Mouse (Mus musculus) layer of hippocampus, adult 9-11 months (tissue): Measurements from ENCODE around the gene Rab11fip4.

Source experiments
- DNase-seq: peaks from one replicate; pipeline ENCODE4 v3.0.0; 2022

Rab11fip4 gene

GRCm38 (mm10) chr11:79714743-79715110 is 123.7 kb downstream of the Rab11fip4 start:
- DNase-seq, result no peak

GRCm38 (mm10) chr11:79715316-79715715 is 124.3 kb downstream of the Rab11fip4 start:
- no peak for DNase-seq

GRCm38 (mm10) chr11:79715733-79716452 is 124.9 kb downstream of the Rab11fip4 start:
- no peak for DNase-seq

- DNase-seq, result no peak
These were observed 125.4 kb downstream of the Rab11fip4 start for GRCm38 (mm10) chr11:79716453-79716749.

- no peak for DNase-seq
These were observed 126.3 kb downstream of the Rab11fip4 start for GRCm38 (mm10) chr11:79717271-79717670.

GRCm38 (mm10) chr11:79717801-79718200 is 126.8 kb downstream of the Rab11fip4 start:
- no peak for DNase-seq

GRCm38 (mm10) chr11:79718202-79718601 is 127.2 kb downstream of the Rab11fip4 start:
- DNase-seq, result no peak

GRCm38 (mm10) chr11:79718829-79719346 is 127.9 kb downstream of the Rab11fip4 start:
- no peak for DNase-seq

GRCm38 (mm10) chr11:79720737-79721136 is 129.7 kb downstream of the Rab11fip4 start:
- no peak for DNase-seq

- no peak for DNase-seq
These were observed 131.8 kb downstream of the Rab11fip4 start for GRCm38 (mm10) chr11:79722811-79723210.

- no peak for DNase-seq
These were observed 134.0 kb downstream of the Rab11fip4 start for GRCm38 (mm10) chr11:79725005-79725404.

GRCm38 (mm10) chr11:79729231-79730047 is 138.4 kb downstream of the Rab11fip4 start:
- DNase-seq, result peak; percentile 69

GRCm38 (mm10) chr11:79730462-79730861 is 139.4 kb downstream of the Rab11fip4 start:
- no peak for DNase-seq

GRCm38 (mm10) chr11:79731476-79731875 is 140.5 kb downstream of the Rab11fip4 start:
- DNase-seq, result no peak

- DNase-seq, result no peak
These were observed 142.0 kb downstream of the Rab11fip4 start for GRCm38 (mm10) chr11:79733013-79733412.

- no peak for DNase-seq
These were observed 145.4 kb downstream of the Rab11fip4 start for GRCm38 (mm10) chr11:79736232-79737006.

- DNase-seq, result no peak
These were observed 146.2 kb downstream of the Rab11fip4 start for GRCm38 (mm10) chr11:79737126-79737697.

- no peak for DNase-seq
These were observed 147.0 kb downstream of the Rab11fip4 start for GRCm38 (mm10) chr11:79737865-79738502.

GRCm38 (mm10) chr11:79738725-79739558 is 147.9 kb downstream of the Rab11fip4 start:
- no peak for DNase-seq

- no peak for DNase-seq
These were observed 149.9 kb downstream of the Rab11fip4 start for GRCm38 (mm10) chr11:79740740-79741512.
